Mouse (Mus musculus) hindbrain, embryonic 13.5 days (tissue): ENCODE results near the gene Ube2m. TPM values are rescaled to one million over a fixed set of nuclear protein-coding genes. Genes with fewer than 3 reads are reported as not detected.
A peak's percentile ranks its signal among the peaks of the same experiment; 100 is the strongest.

Source experiments
- ATAC-seq: fragments of 200-750 bp; cut with Nextera tagmentation; 2 replicates; pipeline ENCODE4 v1.8.0; 2017; ENCODE audit warnings: moderate TSS enrichment; ENCODE audit not compliant: low FRiP score
- H3K27ac ChIP-seq: fragments of 300-500 bp; sonication (generic); 2 replicates; pipeline ENCODE4 v1.5.1; 2015; ENCODE audit warnings: inconsistent platforms, mild to moderate bottlenecking, moderate library complexity
- H3K27me3 ChIP-seq: fragments of 300-500 bp; sonication (generic); 2 replicates; pipeline ENCODE4 v1.6.1; 2015; ENCODE audit warnings: mild to moderate bottlenecking, inconsistent platforms
- H3K36me3 ChIP-seq: fragments of 300-500 bp; sonication (generic); 2 replicates; pipeline ENCODE4 v1.6.1; 2015; ENCODE audit warnings: mild to moderate bottlenecking, inconsistent platforms
- H3K4me1 ChIP-seq: fragments of 300-500 bp; sonication (generic); replicated peaks from 2 replicates; pipeline ENCODE4 v1.6.1; 2015; ENCODE audit warnings: inconsistent platforms
- H3K4me2 ChIP-seq: fragments of 300-500 bp; sonication (generic); 2 replicates; pipeline ENCODE4 v1.6.1; 2015; ENCODE audit warnings: inconsistent platforms, mild to moderate bottlenecking, moderate library complexity
- H3K4me3 ChIP-seq: fragments of 300-500 bp; sonication (generic); 2 replicates; pipeline ENCODE4 v1.5.1; 2015; ENCODE audit warnings: mild to moderate bottlenecking, inconsistent platforms
- H3K9ac ChIP-seq: fragments of 300-500 bp; sonication (generic); 2 replicates; pipeline ENCODE4 v1.6.1; 2015; ENCODE audit warnings: mild to moderate bottlenecking, inconsistent platforms
- H3K9me3 ChIP-seq: fragments of 300-500 bp; sonication (generic); 2 replicates; pipeline ENCODE4 v1.6.1; 2016; ENCODE audit warnings: inconsistent platforms
- WGBS: fragments of 180-500 bp; shearing (Covaris S2); methylation state at CpG from one replicate; pipeline ENCODE4 v1.1.7; 2015; 5-methylcytosine and 5-hydroxymethylcytosine counted together
- polyA plus RNA-seq: library from polyadenylated mRNA; unstranded; fragments of >200 nt; fragmentation: Nextera tagmentation; extraction: Ambion mirVana; gene quantifications from 2 replicates; pipeline ENCODE4 v1.2.1, GENCODE M21; 2015

Gene Ube2m
- polyA plus RNA-seq, 1 experiment from 2014 or later: 95.9 TPM

- WGBS: 3% methylated on average over 85 of the region's 88 CpGs
- peaks cover 4% of the 10 kb centered on the region; the same call in 1 of the 2 replicates for H3K9me3 ChIP-seq
- no peaks in the 10 kb centered on the region for H3K36me3 ChIP-seq
- H3K4me2 ChIP-seq: peak overlapping the region; percentile 91
- ATAC-seq: peak; percentile 62
- H3K4me1 ChIP-seq: peaks cover 26% of the 10 kb centered on the region
- H3K27ac ChIP-seq: peak overlapping the region; percentile 73
- H3K4me3 ChIP-seq: peak overlapping the region; percentile 53
- H3K9ac ChIP-seq: peak overlapping the region; percentile 85
- H3K27me3 ChIP-seq: peaks cover 58% of the 10 kb centered on the region
Measured at GRCm38 (mm10) chr7:13043445-13044253, 5.6 kb upstream of the Ube2m start.

GRCm38 (mm10) chr7:13043120-13043444, 5.0 kb upstream of the Ube2m start:
- Histone ChIP-seq H3K4me1 (peaks cover 27% of the 10 kb centered on the region), H3K27ac (no peak overlapping the region), H3K4me3 (peak overlapping the region; percentile 53), H3K36me3 (no peaks in the 10 kb centered on the region), H3K27me3 (peaks cover 55% of the 10 kb centered on the region), H3K4me2 (peak overlapping the region; percentile 91), H3K9me3 (peaks cover 4% of the 10 kb centered on the region; the same call in 1 of the 2 replicates), H3K9ac (peak overlapping the region; percentile 85)
- 38% methylated on average over 16 of the region's 16 CpGs for WGBS
- no peak for ATAC-seq

- WGBS: 80% methylated on average over 6 of the region's 6 CpGs
- Histone ChIP-seq H3K9me3 (peaks cover 4% of the 10 kb centered on the region; the same call in 1 of the 2 replicates), H3K36me3 (no peaks in the 10 kb centered on the region), H3K4me1 (peaks cover 27% of the 10 kb centered on the region), H3K4me3 (no peak overlapping the region), H3K9ac (no peak overlapping the region), H3K27me3 (peaks cover 55% of the 10 kb centered on the region), H3K27ac (no peak overlapping the region), H3K4me2 (no peak overlapping the region)
- ATAC-seq: no peak
Measured at GRCm38 (mm10) chr7:13042511-13042910, 4.4 kb upstream of the Ube2m start.

- H3K27ac ChIP-seq: no peak overlapping the region
- ATAC-seq: no peak
- H3K9ac ChIP-seq: no peak overlapping the region
Measured at GRCm38 (mm10) chr7:13041256-13041655, 3.2 kb upstream of the Ube2m start.

GRCm38 (mm10) chr7:13039181-13039580, 1.1 kb upstream of the Ube2m start:
- ATAC-seq: no peak
- Histone ChIP-seq H3K9me3 (peaks cover 4% of the 10 kb centered on the region; the same call in 1 of the 2 replicates), H3K36me3 (peaks cover 16% of the 10 kb centered on the region), H3K27me3 (peaks cover 37% of the 10 kb centered on the region), H3K4me2 (peak overlapping the region; percentile 89), H3K4me1 (peaks cover 46% of the 10 kb centered on the region), H3K27ac (no peak overlapping the region), H3K9ac (peak overlapping the region; percentile 99), H3K4me3 (peak overlapping the region; percentile 80)
- WGBS: 98% methylated on average over 1 of the region's 1 CpGs

More at GRCm38 (mm10) chr7:13041256-13041655, 3.2 kb upstream of the Ube2m start:
- Histone ChIP-seq H3K4me3 (no peak overlapping the region), H3K36me3 (peaks cover 1% of the 10 kb centered on the region), H3K4me2 (no peak overlapping the region), H3K9me3 (peaks cover 4% of the 10 kb centered on the region; the same call in 1 of the 2 replicates), H3K4me1 (peaks cover 36% of the 10 kb centered on the region), H3K27me3 (peaks cover 55% of the 10 kb centered on the region)
- 95% methylated on average over 1 of the region's 1 CpGs for WGBS

GRCm38 (mm10) chr7:13038621-13039169, 620 bp upstream of the Ube2m start:
- ATAC-seq: no peak
- Histone ChIP-seq H3K4me3 (peak overlapping the region; percentile 80), H3K36me3 (peaks cover 16% of the 10 kb centered on the region), H3K9ac (peak overlapping the region; percentile 99), H3K4me1 (peaks cover 46% of the 10 kb centered on the region), H3K27me3 (peaks cover 32% of the 10 kb centered on the region), H3K27ac (peak overlapping the region; percentile 100), H3K9me3 (peaks cover 4% of the 10 kb centered on the region; the same call in 1 of the 2 replicates), H3K4me2 (peak overlapping the region; percentile 89)
- 26% methylated on average over 15 of the region's 15 CpGs for WGBS

GRCm38 (mm10) chr7:13037366-13037765, 709 bp downstream of the Ube2m start:
- no peak for ATAC-seq
- H3K4me2 ChIP-seq: peak overlapping the region; percentile 89
- peaks cover 19% of the 10 kb centered on the region for H3K27me3 ChIP-seq
- peak overlapping the region; percentile 99 for H3K9ac ChIP-seq
- peaks cover 22% of the 10 kb centered on the region for H3K36me3 ChIP-seq
- no peaks in the 10 kb centered on the region for H3K9me3 ChIP-seq
- WGBS: under 1% methylated on average over 32 of the region's 33 CpGs
- H3K4me3 ChIP-seq: peak overlapping the region; percentile 80
- peaks cover 49% of the 10 kb centered on the region for H3K4me1 ChIP-seq
- peak overlapping the region; percentile 100 for H3K27ac ChIP-seq

GRCm38 (mm10) chr7:13036806-13037205, 1.3 kb downstream of the Ube2m start:
- Histone ChIP-seq H3K4me1 (peaks cover 49% of the 10 kb centered on the region), H3K9me3 (no peaks in the 10 kb centered on the region), H3K27ac (peak overlapping the region; percentile 100), H3K4me3 (peak overlapping the region; percentile 80), H3K9ac (peak overlapping the region; percentile 99), H3K36me3 (peaks cover 28% of the 10 kb centered on the region), H3K4me2 (peak overlapping the region; percentile 89), H3K27me3 (peaks cover 13% of the 10 kb centered on the region)
- no peak for ATAC-seq
- 39% methylated on average over 4 of the region's 4 CpGs for WGBS

GRCm38 (mm10) chr7:13035211-13035855, 2.7 kb downstream of the Ube2m start:
- WGBS: 88% methylated on average over 17 of the region's 17 CpGs
- Histone ChIP-seq H3K4me1 (peaks cover 49% of the 10 kb centered on the region), H3K9ac (peak overlapping the region; percentile 85; the same call in 1 of the 2 replicates), H3K36me3 (peaks cover 42% of the 10 kb centered on the region), H3K27ac (peak overlapping the region; percentile 95), H3K4me3 (peak overlapping the region; percentile 80), H3K27me3 (no peaks in the 10 kb centered on the region), H3K4me2 (peak overlapping the region; percentile 95), H3K9me3 (no peaks in the 10 kb centered on the region)
- no peak for ATAC-seq

- ATAC-seq: peak; percentile 76
- under 1% methylated on average over 45 of the region's 45 CpGs for WGBS
- H3K27ac ChIP-seq: peak within 1 kb of the TSS; percentile 95
- peaks cover 49% of the 10 kb centered on the region for H3K4me1 ChIP-seq
- no peaks in the 10 kb centered on the region for H3K27me3 ChIP-seq
- H3K36me3 ChIP-seq: peaks cover 52% of the 10 kb centered on the region
- peak within 1 kb of the TSS; percentile 95 for H3K4me2 ChIP-seq
- peak within 1 kb of the TSS; percentile 80 for H3K4me3 ChIP-seq
- peak within 1 kb of the TSS; percentile 85 for H3K9ac ChIP-seq
- H3K9me3 ChIP-seq: no peaks in the 10 kb centered on the region
Measured at GRCm38 (mm10) chr7:13034148-13034977, 3.7 kb downstream of the Ube2m start, which contains the start of gene Chmp2a. TSS of gene Chmp2a (minus strand) at chr7:13034807.

GRCm38 (mm10) chr7:13033451-13034147, 4.5 kb downstream of the Ube2m start:
- H3K4me3 ChIP-seq: peak overlapping the region; percentile 58
- H3K36me3 ChIP-seq: peaks cover 60% of the 10 kb centered on the region
- no peaks in the 10 kb centered on the region for H3K27me3 ChIP-seq
- no peak for ATAC-seq
- H3K9me3 ChIP-seq: no peaks in the 10 kb centered on the region
- peak overlapping the region; percentile 85 for H3K9ac ChIP-seq
- H3K27ac ChIP-seq: peak overlapping the region; percentile 95
- 52% methylated on average over 13 of the region's 13 CpGs for WGBS
- H3K4me1 ChIP-seq: peaks cover 41% of the 10 kb centered on the region
- H3K4me2 ChIP-seq: peak overlapping the region; percentile 95
